Mouse (Mus musculus) embryo, embryonic 10 days (tissue): ENCODE measurements around the gene Syndig1.

ENCODE experiments used
- DNase-seq: peaks from one replicate; pipeline ENCODE4 v3.0.0-alpha.2; 2015; ENCODE audit warnings: low spot score

Syndig1 gene

DNA sequence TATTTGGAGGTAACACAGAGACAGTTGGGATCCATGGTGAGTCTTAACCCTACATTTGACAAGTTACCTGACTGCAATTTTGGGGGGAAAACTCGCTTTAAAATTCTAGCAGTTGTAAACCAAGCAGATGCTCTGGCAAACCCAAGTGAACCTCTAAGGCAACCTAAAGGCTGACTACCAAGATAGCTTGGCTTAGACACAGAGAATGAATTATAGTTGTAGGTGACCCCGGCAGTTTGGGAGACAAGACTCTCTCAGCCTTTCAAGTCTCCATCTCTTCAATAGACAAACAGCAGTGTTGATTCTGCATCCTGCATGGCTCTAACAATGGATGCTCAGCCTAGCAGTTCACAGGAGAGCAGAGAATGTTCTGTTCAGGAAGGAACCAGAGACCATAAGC is at the start of gene Syndig1:
Gene Syndig1, plus strand, starts transcription at position 301 of the 400 bp plus-strand sequence.
- DNase-seq, result no peak

DNA sequence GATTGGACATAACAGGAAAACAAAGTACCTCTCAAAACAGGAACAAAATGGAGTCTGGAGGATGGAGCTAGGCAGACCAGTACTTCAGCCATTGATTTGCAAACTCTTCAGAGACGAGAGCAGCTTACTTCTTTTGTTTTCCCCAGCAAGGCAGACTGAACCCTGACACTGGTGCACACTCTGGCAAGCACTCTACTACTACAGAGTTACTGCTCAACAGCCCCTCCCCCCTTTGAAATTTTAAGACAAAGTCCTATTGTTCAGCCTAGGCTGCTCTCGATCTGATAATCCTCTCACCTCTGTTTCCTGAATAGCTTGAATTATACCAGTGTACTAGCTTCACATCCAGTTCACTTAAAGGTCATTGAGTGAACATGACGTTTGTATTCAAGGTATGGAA is 30.4 kb upstream of the Syndig1 start:
- peak; percentile 16 for DNase-seq

DNA sequence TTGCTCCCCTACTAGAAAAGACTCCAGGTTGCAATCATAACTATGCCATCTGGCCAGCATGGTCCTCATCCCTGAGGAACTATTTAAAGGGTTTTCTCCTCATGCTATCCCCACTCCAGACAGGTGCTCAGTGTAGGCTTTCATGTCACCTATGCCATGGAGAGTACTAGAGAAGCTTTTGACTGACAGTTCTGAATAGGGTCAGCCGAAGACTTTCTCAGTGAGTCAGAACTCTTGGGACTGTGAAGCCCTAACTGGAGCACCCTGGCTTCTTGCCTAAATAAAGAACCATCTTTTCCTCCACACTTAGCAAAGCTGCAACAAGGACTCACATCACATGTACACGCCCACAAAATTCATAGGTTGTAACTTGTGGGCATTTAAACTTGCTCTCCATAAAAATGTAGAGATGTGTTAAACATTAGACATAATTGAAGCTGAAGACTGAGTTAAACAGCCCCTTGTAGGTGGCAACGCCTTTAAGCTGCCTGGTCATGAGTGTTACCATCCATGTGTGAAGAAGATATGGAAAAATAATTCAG is 24.3 kb upstream of the Syndig1 start:
- no peak for DNase-seq

DNA sequence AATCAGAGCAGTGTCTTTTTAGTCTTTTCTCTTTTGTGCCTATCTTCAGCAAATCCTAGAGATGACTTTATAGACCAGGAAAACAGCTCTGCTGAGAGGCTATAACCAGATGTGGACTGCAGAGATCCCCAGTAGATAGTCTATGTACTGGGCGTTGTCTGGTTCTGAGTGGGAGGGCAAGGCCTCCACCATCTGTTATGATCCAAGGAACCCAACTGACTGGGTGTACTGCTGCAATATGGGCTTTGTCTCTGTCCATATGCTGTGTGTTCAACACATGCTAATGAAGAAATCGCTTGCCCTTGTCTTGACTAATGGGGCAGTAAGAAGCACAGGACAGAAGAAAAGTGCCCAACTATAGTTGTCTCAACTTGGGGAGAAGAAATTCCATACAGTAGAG is 23.8 kb upstream of the Syndig1 start:
- no peak for DNase-seq

DNA sequence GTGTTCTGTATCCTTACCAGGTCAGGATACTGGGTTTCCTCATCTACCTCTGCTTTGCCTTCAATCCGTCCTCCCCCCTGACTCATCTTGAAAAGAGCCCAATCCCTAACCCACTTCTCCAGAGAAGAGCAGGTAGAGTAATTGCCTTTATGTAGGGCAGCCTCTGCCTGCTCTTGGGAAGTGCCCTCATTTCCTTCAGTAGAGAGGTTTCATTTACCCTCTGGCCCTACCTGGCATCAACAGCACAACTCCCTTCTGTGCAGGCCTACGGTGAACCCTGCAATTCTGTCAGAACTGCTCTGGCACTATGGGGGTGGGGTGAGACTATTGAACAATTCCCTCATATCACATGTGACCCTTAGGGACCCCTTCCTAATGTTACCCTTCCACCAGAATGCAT is 16.1 kb upstream of the Syndig1 start:
- no peak for DNase-seq

DNA sequence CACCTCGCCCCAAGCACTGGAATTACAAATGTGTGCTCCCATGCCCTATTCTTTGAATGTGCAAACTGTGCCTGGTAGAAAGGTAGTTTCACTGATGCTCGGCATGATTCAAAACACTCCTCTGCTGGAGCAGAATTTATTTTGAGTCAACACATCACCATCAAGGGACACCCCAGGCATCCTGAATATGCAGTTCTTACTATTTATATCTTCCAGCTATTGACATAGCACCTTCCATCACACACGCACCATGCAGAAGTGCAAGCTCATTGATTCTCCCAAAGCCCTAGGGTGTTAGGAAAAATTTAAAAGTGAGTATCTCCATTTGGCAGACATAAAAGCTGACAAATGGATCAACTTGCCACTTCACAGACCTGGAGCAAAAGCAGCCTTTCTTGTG is 10.6 kb upstream of the Syndig1 start:
- no peak for DNase-seq

DNA sequence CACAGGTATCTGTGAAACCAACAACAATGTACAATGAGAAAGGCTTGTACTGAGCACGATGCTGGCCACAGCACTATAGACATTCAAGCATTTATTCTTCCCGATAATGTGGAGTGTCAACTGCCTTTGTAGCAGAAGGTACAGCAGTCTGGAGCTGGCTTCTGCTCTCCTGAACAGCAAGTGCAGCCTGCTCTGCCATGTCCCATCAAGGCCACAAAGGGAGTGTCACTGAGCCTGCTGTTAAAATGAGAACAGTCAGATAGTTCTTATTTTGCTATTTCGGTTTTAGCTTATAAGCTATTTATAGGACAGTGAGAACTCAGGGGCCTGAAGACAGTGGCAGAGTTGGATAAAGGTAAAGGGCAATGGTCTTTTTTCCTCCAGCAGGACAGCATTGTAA is 9.3 kb upstream of the Syndig1 start:
- DNase-seq, result no peak

DNA sequence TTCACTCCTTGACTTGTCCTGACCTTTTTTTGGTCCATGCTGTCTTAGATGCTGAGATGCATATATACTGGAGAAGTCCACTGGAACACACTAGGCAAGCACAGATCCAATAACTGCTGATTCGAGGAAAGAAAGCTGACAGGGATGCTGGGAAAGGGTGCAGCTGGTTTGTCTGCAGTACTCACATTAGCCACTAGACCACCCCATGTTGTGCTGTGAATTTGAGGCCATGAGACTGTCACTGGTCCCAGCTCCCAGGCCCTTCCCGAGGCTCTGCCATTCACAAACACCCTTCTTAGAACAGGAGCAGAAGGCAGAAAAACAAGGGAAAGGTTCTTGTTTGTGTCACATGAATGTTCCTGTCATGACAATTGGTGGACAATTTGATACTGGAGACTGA is 8.8 kb upstream of the Syndig1 start:
- DNase-seq, result peak; percentile 12

DNA sequence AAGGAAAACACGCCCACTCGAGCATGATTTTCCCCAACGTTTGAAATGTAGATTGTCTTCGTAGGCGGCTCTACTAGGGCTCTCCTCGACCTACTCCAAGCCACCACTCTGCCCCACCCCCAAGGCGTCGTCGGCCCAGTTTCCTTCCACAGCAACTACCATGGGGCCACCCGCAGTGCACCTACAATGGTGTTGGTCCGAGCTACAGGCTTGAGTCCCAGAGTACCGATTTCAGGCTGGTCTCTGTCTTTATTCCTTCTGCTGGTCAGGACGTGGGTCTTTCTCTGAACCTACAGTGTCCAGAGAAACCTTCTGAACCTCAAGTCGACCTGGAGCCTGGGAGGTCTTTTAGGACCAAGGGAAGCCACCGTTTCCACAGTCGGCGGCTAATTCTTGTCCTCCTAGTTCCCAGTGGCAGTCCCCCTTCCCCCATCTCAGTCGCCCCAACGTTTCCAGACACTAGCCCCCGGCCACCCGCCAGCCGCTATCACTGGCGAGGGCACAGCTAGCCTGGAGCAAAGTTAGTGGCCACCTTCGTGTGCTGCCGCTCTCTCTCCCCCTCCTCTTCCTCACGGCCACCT is 1.0 kb downstream of the Syndig1 start:
- DNase-seq, result peak; percentile 49

DNA sequence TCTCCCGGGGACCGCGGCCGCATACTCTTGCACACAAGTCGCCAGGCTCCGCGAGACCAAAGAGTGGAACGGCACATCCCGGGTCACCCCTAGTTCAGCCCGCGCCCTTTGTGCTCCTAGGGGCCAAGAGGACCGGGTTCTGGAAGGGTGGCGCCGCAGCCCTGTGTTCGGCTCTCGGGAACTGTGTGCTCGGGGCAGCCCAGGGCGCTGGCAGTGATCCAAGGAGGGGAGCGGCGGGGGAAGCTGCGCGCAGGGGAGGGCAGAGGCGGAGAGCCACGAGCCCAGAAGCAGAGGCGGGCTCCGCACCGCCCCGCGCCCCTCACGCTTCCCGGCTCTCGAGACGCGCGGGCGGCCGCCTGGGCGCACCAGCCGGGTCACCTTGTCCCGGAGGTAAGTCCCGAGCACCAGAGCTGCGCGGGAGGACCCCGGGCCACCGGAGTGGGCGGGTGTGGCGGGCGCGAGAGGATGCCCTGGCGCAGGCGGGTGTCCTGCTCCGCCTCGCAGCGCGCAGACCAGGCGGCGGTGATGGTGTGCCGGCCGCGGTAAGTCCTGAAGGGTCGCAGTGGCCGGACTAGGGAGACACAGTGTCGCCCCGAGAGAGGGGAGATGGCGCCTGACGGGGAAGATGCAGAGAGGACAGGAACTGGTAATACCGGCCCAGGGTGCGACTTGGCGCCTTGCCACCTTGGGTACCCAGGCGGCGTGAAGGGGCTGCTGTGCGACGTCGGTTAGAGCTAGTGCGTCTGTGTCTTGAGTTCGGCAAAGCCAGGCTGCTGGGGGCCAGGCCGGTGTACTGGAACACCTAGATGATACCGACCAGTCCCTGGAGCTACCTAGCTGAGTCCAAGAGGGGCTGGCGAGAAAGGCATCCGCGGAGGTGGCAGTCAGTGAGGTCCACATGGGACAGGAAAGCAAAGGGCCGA is 1.8 kb downstream of the Syndig1 start, which contains the start of gene C530025M09Rik:
Gene C530025M09Rik, minus strand, starts transcription at position 678 of the 923 bp plus-strand sequence.
- peak; percentile 62 for DNase-seq

DNA sequence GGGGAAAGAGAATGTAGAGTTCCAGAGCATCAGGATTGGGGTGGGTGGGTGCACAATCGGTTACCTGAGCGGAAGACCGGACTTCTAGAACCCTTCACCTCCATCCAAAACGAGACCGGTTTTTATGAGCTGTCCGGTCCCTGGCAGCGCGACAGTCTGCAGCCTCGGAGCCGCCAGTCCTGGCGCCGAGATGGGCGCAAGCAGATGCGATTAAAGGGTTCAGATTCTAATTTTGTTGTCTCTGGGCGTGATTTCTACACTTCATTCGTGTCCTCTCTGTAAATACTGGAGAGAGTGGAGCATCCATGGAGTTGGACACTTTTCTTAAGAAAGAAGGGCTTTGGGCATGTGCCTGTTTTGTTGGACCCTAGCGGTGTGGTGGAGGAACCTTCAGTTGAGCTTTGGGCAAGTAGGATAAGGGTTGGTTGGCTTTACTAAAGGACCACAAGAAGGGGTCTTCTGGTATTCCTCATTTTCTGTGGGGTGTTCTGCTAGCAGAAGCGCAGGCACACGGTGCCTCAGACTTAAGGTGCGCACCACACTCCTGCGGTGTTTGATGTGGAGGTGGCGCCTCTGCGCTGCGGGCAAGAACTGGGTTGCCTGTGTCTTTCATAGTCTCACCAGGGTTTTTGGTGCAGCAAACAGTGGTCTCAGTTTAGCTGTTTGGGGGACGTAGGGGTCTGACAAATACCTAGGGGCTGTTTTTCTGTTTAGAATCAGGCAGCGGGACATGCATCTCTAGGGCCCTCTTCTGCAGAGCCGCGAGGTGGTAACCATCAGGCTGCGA is 2.6 kb downstream of the Syndig1 start:
- DNase-seq, result peak; percentile 12

DNA sequence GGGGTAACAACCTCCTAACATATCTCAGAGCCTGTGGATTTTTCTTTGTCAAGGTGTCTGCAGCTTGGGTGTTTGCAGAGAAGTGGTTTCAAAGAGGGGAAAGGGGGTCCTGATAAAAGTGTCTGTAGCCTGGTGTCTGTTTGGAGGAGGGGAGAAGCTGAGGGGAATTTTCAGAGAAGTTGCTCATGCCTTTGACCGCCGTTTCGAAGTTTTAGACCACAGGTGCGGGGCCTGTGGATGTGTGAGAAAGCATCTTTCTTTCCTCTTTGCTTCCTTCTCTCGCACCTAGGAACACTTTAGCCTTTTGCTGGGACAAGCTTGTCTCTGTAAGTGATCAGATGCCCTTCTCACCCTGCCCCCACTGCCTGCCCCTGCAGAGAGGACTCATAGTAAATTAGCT is 3.3 kb downstream of the Syndig1 start:
- no peak for DNase-seq

DNA sequence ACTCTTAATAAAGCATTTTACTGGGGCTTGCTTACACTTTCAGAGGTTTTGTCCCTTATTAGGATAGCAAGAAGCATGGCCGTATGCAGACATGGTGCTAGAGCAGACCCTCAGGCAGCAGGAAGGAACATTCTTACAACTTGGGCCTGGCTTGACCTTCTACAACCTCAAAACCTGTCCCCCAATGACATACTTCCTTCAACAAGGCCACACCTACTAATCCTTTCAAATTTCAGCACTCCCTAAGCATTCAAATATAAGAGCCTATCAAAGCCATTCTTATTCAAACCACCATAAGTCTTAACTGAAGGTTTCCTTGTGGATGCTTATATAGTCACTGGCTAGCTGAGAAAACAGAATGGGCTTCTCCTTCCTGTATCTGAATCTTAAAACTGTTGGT is 6.1 kb downstream of the Syndig1 start:
- DNase-seq, result no peak

DNA sequence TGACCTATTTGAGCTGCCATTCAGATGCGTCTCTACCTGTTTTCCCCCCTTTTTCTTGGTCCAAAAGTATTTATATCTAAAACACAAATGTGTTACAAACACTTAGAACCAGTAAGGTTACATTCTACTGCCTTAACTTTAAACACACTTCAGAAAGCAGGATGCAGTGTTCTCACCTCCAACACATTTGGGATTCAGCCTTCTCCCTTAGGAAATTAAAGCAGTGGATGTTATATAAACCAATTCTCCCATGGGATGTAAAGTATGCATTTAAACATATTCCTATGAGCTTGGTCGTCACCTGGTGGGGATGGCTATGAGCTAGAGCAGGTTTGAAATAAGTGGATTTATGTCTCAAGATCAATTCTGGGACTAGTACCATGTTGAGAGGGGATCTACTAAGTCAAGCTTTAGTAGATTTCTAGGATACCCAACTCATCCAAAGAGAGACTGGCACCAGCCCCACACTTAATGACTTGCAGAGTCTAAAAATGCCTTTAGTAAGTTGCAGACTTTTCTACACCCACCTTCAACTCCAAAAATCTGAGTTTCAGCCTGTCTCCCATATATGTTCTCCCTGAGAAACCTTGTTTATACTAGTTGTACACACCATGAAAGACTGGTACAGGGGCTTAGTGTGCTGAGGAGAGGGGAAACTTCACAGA is 7.6 kb downstream of the Syndig1 start:
- no peak for DNase-seq

DNA sequence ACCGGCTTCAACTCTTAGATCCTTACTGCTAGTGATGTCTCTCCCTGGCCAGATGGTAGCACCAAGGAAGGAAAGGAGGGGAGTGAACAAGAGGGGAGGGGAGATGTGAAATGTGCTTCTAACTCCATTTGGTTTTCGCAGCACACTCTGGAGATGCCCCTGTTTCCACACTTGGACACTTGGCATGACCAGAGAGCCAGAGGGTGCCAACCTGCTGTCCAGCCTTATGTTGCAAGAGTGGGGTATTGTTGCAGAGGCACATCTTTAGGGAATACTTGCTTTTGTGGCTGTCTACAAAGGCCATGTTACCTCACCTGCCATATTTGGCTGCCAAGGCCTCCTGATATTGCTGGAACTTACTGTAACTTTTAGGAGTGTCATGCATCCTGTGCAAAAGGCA is 10.7 kb downstream of the Syndig1 start:
- DNase-seq, result no peak

DNA sequence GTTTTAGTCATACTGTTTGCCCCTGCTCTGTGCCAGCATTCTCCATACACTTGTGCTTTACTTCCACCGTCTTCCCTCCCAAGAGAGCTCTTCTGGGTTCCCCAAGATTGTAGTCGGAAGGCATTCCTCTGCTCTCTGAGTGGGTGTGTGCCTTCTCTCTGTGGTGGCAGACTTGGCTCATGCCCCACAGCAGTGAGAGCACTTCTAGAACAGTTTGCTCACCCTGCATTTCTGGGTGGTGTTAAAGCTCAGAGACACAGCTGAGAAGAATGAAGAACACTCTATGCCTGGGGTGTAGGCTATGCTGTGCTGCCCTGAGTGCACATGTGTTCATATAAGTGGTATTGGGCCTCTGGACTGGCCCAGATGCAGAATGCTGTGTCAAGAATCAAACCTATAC is 15.6 kb downstream of the Syndig1 start:
- DNase-seq, result no peak

DNA sequence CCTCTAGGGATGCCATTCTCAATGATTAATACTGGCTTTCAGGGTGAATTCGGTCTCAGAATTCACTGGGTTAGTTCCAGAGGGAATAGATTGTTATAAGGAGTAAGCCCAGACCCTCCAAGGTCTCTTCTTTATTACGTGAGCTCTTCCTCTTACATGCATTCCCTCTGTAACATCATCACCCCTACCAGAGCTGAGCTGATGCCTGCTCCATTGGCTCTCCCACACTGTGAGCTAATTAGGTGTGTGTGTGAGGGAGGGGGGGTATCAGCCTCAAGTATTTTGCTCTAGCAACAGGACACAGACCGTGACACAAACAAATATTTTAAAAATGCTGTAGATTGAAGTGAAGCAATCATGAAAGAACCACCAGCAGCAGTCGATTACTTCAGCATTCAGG is 19.8 kb downstream of the Syndig1 start:
- DNase-seq, result no peak

DNA sequence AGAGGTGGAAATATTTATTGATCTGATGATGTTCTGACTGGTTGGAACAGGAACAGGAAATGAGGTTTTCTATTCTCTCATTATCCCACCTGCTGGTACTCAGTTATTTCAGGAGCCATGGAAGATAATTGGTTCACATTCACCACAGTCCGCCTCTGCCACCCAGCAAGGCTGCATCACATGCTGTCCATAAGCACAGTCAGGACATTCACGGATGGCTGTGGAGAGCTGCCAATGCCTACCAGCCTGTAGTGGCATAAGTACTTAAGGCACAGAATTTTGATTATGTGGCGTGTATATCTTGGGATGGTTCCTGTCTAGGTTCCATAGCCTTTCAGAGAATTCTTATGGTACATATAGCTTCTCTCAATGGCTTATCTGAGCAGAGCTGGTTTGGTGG is 32.0 kb downstream of the Syndig1 start:
- no peak for DNase-seq

DNA sequence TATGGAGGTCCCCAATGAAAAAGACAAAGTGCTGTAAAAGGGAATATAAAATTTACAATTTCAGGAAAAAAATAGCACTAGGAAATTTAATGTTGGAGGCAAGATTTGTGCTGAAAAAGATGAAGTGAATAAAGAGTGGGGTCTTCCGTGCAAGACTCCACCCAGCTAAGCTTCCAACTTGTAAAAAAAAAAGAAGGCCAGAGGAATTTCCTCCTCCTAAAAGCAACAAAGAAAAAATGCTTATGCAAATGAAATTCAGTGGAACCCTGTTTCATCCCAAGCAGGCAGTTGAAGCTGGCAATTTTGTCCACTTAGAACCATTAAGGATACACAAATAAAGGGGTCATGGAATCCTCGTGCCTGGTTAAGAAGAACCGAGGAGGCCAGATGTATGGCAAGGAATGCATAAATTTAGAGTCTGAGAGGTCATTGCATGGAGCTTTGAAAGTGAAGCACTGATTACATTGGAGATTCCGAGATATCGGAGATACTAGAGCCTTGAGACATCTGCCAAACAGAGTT is 37.0 kb downstream of the Syndig1 start:
- no peak for DNase-seq

DNA sequence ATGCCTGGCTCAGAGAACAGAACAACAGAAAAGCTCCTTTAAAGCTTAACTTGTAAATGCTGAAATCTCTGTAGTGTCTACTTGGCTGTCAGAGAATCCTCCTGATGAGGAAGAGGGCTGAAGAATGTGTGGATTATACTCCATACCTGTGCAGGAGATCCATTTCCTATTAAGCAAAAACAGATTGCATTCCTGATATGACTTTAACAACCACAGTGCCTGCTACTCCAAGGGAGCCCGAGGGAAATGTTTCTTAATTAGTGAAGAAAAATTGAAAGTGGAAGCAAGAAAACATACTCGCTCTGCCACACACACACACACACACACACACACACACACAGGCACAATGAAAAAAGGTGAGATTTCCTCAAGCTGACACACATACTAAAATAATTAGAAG is 41.5 kb downstream of the Syndig1 start:
- no peak for DNase-seq

DNA sequence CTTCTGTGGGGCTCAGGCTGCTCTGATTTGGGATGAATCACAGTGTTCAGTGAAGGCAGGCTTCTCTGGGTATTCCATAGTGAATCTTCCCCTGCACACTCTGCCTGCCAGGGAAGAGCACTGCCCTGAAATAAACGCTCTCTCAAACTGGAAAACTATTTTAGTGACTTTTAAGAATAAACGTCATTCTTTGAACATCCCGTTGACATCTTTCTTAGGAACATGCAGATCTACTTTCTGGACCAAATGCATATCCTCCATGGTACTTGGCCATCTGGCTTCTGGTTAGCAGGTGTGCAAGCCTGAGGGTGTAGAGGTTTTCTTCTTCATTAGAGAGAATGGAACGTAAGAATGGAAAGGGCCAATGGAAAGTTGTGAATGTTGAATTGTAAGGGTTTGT is 43.5 kb downstream of the Syndig1 start:
- no peak for DNase-seq

DNA sequence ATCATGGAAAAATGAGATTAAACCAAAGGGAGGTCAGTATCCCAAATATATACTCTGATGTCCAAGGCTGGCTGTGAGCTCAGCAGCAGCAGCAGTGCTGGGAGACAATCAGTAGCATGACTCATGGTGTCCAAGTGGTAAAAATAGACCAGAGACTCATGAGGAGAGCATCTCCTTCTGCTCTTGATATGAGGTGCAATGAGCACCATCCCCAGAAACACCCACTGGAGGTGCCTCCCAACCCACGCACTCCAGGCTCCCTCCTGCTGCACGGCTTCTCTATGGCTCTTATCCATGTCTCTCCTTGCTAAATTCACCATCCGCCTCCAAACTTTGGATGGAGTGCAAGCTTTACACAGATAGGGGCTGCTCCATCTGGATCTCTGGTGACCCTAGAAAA is 44.3 kb downstream of the Syndig1 start:
- DNase-seq, result no peak
